Mouse (Mus musculus): ENCODE data around the gene Ripor1. TPM values are rescaled to one million over a fixed set of nuclear protein-coding genes. Genes with fewer than 3 reads are reported as not detected.
"Not testable (repeated sequence)": the region's sequence is repeated elsewhere in the genome, so short reads cannot be mapped to it uniquely, and the experiment has no call there.

The Ripor1 gene
- total RNA-seq (2022), result 10 to 100 TPM; 45.5 to 50.0 (median 47.4) TPM

DNA sequence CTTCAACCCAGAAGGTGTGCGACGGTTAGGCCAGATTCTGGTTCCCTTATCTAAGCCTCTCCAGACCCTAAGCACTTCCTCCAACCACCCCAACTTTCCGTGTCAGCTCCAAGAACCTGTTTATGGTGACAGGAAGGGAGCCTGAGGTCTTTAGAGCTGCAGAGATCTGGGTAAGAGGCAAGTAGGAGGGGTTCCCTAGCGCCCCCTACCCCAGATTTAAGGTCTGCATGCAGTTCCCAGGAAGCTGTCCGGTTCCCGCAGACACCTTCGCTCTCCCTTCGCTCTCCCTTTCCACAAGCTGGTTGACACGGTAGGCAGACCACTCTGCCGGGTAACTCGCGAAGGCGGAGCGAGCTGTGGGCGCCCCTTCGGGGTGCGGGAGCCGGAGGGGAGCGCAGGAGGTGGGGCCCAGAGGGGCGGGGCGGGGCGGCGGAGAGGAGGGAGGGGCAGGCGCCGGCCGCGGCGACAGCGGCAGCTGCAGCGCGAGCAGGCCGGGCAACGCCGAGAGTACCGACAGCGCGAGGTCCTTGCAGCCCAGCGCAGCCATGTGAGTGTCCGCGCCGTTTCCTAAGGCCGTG lies at the start of gene Ripor1:
Gene Ripor1 (plus strand): TSS at position 452 of the 578 bp plus-strand sequence.
- DNase-seq (ENCODE audit: low spot score), result peak; percentile 73

DNA sequence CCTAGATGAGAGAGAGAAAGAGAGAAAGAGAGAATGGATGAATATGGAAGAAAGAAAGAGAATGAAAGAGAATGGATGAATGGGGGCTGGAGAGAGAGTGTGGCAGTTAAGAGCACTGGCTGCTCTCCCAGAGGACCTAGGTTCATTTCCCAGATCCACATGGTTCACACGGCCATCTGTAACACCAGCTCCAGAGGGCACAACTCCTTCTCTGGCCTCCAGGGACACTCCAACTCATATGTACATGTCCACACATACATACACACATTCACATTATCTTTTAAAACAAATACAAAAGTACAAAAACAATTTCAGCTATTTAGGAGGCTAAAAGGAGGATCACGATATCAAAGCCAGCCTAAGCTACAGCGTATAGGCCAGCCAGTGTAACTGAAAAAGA lies 42.2 kb upstream of the Ripor1 start:
- DNase-seq (ENCODE audit: low spot score), result no peak

GRCm38 (mm10) chr8:105563871-105564270 lies 41.2 kb upstream of the Ripor1 start:
- no peak for DNase-seq (ENCODE audit: low spot score)

DNA sequence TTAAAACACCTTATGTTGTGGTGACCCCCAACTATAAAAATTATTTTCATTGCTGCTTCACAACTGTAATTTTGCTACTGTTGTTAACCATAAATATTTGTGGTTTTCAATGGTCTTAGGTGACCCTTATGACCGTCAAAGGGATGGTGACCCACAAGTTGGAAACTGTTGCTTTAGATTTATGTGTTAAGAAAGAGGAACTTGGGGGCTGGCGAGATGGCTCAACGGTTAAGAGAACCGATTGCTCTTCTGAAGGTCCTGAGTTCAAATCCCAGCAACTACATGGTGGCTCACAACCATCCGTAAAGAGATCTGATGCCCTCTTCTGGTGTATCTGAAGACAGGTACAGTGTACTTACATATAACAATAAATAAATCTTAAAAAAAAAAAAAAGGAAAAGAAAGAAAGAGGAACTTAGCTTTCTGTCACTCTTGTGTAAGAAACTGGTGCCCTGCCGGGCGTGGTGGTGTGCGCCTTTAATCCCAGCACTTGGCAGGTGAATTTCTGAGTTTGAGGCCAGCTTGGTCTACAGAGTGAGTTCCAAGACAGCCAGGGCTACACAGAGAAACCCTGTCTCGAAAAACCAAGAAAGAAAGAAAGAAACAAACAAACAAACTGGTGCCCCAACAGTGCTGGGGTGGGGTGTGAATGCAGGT lies 40.4 kb upstream of the Ripor1 start:
- DNase-seq (ENCODE audit: low spot score), result not testable (repeated sequence)

- no peak for DNase-seq (ENCODE audit: low spot score)
Observed at GRCm38 (mm10) chr8:105565401-105565881, 39.6 kb upstream of the Ripor1 start.

DNA sequence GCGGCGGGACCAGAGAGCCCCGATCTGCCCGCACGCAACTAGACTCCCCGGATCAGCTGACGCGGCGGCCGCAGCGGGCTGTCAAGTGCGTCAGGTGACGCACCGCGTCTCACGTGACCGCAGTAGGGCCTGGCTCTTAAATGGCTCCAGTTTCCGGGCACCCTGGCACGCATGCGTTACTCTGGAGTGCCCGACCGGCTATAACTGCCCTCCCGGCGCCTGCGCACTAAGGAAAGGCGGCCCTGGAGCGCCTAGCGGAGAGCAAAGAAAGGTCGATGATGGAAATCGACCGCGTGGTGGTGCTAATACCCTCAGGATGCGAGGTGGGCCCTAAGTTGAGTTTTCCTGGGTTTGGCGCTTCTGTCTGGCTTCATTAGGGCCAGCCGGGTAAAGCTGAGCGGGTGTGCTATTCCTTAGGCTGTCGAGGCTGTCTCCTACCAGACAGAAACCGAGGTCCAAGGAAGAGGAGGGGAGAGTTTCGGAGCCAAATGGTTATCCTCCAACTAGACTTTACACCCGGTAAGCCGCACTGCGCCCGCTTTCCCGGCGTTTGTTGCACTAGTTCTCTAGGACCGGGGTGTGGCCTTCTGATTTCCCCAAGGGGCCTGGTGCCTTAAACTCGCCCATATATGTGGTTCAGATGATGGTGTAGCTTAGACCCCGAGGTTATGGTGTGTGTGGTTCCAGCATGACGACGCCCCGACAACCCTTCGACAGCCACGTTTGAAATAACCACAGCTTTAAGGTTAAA lies 38.9 kb upstream of the Ripor1 start, which contains the start of gene Atp6v0d1:
Gene Atp6v0d1 (minus strand): TSS at position 96 of the 751 bp plus-strand sequence.
- peak; percentile 99 for DNase-seq (ENCODE audit: low spot score)

DNA sequence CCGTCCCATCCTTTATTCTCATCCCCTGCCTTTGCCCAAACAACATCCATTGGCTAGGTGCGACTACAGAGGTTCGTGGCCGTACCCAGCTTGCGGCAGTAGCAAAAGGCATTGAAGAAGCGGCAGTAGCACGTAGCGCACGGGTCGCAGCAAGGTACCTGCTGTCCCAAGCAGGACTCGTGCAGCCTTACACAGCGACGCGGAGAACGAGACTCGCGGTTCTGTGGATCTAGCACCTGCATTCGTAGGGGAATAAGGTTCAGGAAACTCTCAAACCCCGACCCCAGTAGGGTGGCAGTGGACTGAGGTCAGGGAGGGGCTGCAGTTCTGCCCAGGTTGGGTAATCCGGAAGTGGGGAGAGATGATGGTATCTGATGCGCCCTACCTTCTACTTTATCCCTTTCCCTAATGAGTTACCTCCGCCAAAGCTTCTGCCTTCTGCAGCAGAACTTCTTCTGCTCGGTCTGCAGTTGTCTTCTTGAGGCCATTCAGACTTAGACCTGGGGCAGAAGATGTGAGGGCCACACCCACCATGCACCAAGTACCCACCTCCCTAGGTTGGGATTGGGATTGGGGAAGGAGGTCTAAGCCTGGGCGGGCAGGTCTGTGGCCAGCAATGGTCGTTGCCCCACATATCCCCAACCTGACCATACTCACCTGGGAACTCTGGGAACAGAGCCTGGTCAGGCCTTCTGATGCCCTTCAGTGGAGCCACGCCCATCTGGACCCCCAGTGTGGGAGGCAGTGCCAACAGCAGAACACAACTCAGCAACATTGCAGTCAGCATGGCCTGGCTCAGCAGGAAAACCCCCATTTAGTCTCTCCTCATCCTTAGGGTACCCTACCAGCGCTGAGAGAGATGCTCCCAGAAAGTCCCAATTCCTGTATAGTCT lies 38.1 kb upstream of the Ripor1 start:
- DNase-seq (ENCODE audit: low spot score), result no peak

DNA sequence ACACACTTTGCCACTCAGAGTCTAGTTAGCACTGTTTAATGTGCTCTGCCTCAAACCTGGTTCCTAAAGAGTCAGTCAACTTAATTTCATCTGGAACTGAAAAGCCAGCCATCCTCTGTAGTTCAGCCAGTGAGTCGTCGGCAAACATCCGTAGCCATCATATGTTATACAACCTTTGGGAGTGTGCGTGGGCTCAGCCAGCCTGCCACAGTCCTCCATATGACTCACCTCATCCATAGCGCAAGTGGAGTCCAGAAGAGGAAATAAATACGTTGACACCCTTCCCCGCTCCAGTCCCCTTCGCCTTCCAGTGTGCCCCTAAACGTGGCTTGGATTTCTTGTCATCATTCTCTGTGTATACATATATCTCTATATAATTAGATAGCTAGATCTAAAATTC lies 33.2 kb upstream of the Ripor1 start:
- no peak for DNase-seq (ENCODE audit: low spot score)

- DNase-seq (ENCODE audit: low spot score), result no peak
Observed at GRCm38 (mm10) chr8:105573427-105573826, 31.6 kb upstream of the Ripor1 start.

DNA sequence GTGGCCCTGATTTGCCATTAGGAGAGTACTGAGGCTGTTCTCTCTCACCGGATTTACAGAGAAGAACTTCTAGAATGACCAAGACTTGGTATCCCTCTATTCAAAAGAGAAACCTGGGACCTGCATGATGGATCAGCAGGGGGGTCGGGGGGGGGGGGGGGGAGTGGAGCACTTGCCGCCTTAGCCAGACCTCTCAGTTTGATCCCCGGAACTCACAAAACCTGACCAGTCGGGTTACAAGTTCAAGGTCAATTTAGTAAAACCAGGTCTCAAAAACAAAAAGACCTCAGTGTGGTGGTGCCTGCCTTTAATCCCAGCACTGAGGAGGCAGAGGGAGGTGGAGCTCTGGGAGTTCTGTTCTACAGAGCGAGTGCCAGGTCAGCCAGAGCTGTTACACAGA lies 30.3 kb upstream of the Ripor1 start:
- DNase-seq (ENCODE audit: low spot score), result no peak

GRCm38 (mm10) chr8:105575538-105575937 lies 29.5 kb upstream of the Ripor1 start:
- DNase-seq (ENCODE audit: low spot score), result no peak

GRCm38 (mm10) chr8:105579719-105580118 lies 25.3 kb upstream of the Ripor1 start:
- no peak for DNase-seq (ENCODE audit: low spot score)

- DNase-seq (ENCODE audit: low spot score), result no peak
Observed at GRCm38 (mm10) chr8:105592431-105592830, 12.6 kb upstream of the Ripor1 start.

GRCm38 (mm10) chr8:105593859-105594258 lies 11.2 kb upstream of the Ripor1 start:
- peak; percentile 75 for DNase-seq (ENCODE audit: low spot score)

DNA sequence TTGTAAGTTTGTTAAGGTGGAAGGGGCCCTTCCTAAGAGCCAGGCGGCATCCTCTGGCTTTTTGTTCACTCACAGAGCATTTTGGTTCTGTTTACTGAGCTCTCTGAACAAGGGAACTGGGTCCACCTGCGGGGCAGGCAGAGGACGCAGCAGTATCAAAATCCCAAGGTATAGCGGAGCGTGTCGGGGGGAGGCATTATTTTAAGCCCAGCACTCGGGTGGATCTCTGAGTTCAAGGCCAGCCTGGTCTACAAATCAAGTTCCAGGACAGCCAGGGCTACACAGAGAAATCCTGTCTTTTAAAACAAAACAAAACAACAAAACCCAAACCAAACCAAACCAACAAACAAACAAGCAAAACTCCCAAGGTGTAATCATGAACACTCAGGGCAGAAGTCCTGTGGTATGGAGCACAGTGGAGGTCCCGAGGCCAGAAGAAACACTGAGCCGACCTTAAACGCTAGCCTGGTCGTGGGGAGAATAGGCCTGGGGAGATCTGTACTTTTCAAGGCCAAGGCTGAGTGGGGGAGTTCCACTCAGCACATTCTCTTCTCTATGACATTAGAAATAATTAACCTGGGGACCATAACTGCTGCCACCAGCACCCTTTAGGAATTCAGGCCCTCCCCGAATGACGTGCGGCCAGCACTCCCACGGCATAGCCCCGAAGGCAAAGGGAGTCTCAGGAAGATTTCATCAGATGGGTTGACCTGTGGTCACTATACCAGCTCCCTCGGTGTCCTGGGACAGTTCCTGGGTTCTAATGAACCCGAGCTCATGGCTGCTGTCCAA lies 10.4 kb upstream of the Ripor1 start:
- DNase-seq (ENCODE audit: low spot score), result peak; percentile 31

- peak; percentile 89 for DNase-seq (ENCODE audit: low spot score)
Observed at GRCm38 (mm10) chr8:105596362-105597034, 8.6 kb upstream of the Ripor1 start.

DNA sequence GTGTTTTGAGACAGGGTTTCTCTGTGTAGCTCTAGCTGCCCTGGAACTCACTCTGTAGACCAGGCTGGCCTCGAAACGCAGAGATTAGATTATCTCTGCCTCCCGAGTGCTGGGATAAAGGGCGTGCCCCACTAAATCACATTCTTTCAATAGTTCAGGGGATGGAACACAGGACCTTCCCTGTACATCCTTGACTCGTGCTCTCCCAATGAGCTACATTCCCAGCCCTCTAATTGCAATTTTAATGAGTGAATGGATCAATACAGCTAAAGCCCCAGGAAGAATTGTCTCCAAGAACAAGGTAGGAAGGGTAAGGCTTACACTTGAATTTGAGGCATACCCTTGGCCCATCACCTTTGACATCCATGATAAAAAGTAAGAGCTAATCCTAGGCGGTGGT lies 6.3 kb upstream of the Ripor1 start:
- no peak for DNase-seq (ENCODE audit: low spot score)

DNA sequence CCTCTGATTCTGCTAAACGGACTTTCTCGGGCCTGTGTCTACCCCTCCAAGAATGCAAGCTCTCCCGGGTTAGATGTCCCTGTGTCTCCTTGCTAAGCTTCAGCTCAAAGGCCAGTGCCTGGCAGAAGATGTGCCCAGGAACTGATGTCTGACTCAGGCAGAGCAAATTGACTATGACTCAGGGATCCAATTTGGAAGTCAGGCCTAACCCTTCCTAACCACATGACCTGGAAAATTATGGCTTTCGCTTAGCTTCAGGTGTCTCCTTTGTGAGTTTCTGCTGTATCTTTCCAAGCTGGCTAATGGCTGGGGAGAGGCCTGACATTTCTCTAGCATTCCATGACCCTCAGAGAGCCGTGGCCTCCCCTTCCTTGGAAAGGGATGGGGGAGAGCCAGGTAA lies 3.8 kb upstream of the Ripor1 start:
- DNase-seq (ENCODE audit: low spot score), result no peak

DNA sequence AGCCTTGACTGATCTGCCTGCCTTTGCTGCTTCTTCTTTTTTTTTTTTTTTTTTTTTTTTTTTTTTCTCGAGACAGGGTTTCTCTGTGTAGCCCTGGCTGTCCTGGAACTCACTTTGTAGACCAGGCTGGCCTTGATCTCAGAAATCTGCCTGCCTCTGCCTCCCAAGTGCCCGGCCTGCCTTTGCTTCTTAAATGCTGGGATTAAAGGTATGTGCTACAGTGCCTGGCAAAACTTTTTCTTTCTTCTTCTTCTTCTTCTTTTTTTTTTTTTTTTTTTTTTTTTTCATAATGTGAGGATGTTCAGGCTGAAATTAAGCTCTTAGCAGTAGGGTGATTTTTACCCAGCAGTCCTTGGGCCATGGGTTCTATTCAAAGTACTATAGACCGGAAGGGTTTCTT lies 2.5 kb upstream of the Ripor1 start:
- not testable (repeated sequence) for DNase-seq (ENCODE audit: low spot score)

DNA sequence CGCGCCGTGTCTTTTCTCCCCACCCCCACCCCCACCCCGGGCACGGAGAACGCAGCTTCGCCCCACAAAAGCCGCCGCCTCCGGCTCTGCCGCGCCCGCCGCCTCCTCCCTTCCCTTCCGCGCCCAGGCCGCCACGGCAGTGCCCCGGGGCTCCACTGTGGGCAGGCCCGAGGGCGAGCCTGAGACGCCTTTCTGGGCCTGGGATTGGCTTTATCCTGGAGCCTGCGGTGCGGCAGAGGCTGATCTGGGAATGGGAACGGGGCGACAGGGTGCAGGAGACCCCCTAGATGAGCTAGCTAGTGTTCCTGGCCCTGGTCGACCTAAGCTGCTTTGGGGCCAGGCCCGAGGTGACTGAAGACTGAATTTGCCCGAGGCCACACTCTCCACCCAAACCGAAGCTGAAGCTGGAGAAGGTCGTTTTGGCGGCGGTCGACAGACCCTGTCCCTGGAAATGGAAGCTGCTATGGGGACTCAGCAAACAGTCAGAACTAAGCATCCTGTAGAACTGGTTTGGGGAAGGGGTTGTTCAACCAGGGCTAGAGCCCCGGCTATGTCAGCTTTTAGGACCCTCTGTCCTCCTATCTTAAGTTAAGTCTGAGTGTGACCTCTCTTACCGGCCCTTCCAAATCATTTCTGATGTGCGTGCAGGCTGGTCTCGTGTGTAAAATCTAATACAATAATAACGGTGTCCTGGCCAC lies 585 bp downstream of the Ripor1 start:
- DNase-seq (ENCODE audit: low spot score), result no peak
